Mouse (Mus musculus) embryonic facial prominence, embryonic 12.5 days (tissue): ENCODE results near the gene Armc5. TPM values are rescaled to one million over a fixed set of nuclear protein-coding genes. Genes with fewer than 3 reads are reported as not detected.

ENCODE experiments used
- ATAC-seq: fragments of 200-750 bp; cut with Nextera tagmentation; 2 replicates; pipeline ENCODE4 v1.8.0; 2017; ENCODE audit not compliant: insufficient number of reproducible peaks, insufficient read depth, low FRiP score, low TSS enrichment
- H3K27ac ChIP-seq: fragments of 300-500 bp; sonication (generic); 2 replicates; pipeline ENCODE4 v1.5.1; 2016; ENCODE audit warnings: mild to moderate bottlenecking
- H3K27me3 ChIP-seq: fragments of 300-500 bp; sonication (generic); 2 replicates; pipeline ENCODE4 v1.6.1; 2016; ENCODE audit warnings: mild to moderate bottlenecking, moderate library complexity
- H3K36me3 ChIP-seq: fragments of 300-500 bp; sonication (generic); 2 replicates; pipeline ENCODE4 v1.6.1; 2016; ENCODE audit warnings: mild to moderate bottlenecking
- H3K4me1 ChIP-seq: fragments of 300-500 bp; sonication (generic); 2 replicates; pipeline ENCODE4 v1.6.1; 2016
- H3K4me2 ChIP-seq: fragments of 300-500 bp; sonication (generic); replicated peaks from 2 replicates; pipeline ENCODE4 v1.6.1; 2016; ENCODE audit warnings: mild to moderate bottlenecking, moderate library complexity
- H3K4me3 ChIP-seq: fragments of 300-500 bp; sonication (generic); 2 replicates; pipeline ENCODE4 v1.5.1; 2016; ENCODE audit warnings: mild to moderate bottlenecking
- H3K9ac ChIP-seq: fragments of 300-500 bp; sonication (generic); 2 replicates; pipeline ENCODE4 v1.6.1; 2016; ENCODE audit warnings: mild to moderate bottlenecking, moderate library complexity
- H3K9me3 ChIP-seq: fragments of 300-500 bp; sonication (generic); 2 replicates; pipeline ENCODE4 v1.6.1; 2016; ENCODE audit warnings: mild to moderate bottlenecking, moderate library complexity
- WGBS: fragments of 180-500 bp; shearing (Covaris S2); methylation state at CpG from one replicate; pipeline ENCODE4 v1.1.7; 2016; 5-methylcytosine and 5-hydroxymethylcytosine counted together
- polyA plus RNA-seq: library from polyadenylated mRNA; unstranded; fragments of >200 nt; fragmentation: Nextera tagmentation; extraction: Ambion mirVana; gene quantifications from 2 replicates; pipeline ENCODE4 v1.2.1, GENCODE M21; 2016

Gene Armc5
- polyA plus RNA-seq, 1 experiment from 2014 or later = 18.8 TPM

DNA sequence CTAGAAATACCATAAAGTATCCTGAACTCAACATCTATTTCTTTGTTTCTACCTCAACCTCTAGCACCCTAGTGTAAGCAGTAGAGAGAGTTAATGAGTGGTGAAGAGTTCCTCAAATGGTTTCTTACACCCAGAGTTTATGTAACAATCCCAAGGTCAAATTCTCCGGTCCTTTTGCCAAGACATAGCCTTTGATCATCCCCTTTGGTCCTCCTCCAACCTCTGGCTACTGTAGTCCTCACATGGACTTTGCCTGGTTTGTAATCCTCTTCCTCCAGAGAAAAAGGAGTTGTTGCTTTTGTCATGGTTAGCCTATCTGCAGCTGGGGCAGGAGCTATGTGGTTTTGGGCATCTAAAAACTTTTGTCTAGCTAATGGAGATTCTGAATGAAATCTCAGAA lies 1.7 kb upstream of the Armc5 start:
- 97% methylated on average over 1 of the region's 1 CpGs for WGBS
- H3K4me3 ChIP-seq = no peak overlapping the region
- no peak overlapping the region for H3K9ac ChIP-seq
- no peaks in the 10 kb centered on the region for H3K9me3 ChIP-seq
- no peak overlapping the region for H3K27ac ChIP-seq
- ATAC-seq = no peak
- H3K4me1 ChIP-seq = peaks cover 16% of the 10 kb centered on the region
- H3K36me3 ChIP-seq = peaks cover 8% of the 10 kb centered on the region
- H3K4me2 ChIP-seq = no peak overlapping the region
- H3K27me3 ChIP-seq = no peaks in the 10 kb centered on the region

DNA sequence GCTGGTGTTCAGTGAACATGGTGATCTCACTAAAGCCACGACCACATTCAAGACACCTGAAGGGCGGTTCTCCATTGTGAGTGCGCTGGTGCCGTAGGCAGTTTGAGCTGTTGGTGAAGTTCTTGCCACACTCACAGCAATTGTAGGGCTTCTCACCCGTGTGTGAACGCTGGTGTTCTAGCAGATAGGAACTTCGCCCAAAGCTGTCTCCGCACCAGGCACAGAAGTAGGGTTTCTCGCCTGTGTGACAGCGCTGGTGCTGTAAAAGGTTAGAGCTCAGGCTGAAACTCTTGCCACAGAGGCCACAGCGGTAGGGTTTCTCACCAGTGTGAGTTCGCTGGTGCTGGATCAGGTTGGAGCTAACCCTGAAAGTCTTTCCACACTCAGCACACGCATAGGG lies 716 bp upstream of the Armc5 start:
- Histone ChIP-seq H3K4me1 (peaks cover 16% of the 10 kb centered on the region), H3K4me2 (peak overlapping the region; percentile 73), H3K9ac (peak overlapping the region; percentile 67), H3K27me3 (no peaks in the 10 kb centered on the region), H3K9me3 (no peaks in the 10 kb centered on the region), H3K4me3 (peak overlapping the region; percentile 67; the same call in 1 of the 2 replicates), H3K36me3 (peaks cover 18% of the 10 kb centered on the region), H3K27ac (peak overlapping the region; percentile 96; the same call in 1 of the 2 replicates)
- 92% methylated on average over 13 of the region's 13 CpGs for WGBS
- no peak for ATAC-seq

DNA sequence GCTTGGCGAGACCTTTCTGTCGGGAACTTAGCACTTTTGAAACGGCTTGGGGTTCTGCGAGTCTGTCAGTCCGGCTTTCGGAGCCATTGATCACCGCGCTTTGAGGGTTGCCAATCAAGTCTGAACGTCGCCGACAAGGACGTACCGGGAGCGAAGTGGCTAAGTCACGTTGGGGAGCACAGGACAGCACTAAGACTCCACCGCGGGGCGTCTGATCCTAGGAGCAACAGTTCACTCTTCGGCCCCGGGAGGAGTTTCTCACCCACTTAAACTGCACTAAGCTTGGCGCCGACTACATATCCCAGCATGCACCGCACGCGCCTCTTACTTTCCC lies 418 bp downstream of the Armc5 start:
- H3K9me3 ChIP-seq = no peaks in the 10 kb centered on the region
- peak overlapping the region; percentile 67 for H3K4me3 ChIP-seq
- peak overlapping the region; percentile 67 for H3K9ac ChIP-seq
- H3K27me3 ChIP-seq = no peaks in the 10 kb centered on the region
- peak overlapping the region; percentile 73 for H3K4me2 ChIP-seq
- under 1% methylated on average over 25 of the region's 25 CpGs for WGBS
- ATAC-seq = no peak; the same call in 1 of the 2 replicates
- peaks cover 16% of the 10 kb centered on the region for H3K4me1 ChIP-seq
- peak overlapping the region; percentile 96 for H3K27ac ChIP-seq
- peaks cover 29% of the 10 kb centered on the region for H3K36me3 ChIP-seq

DNA sequence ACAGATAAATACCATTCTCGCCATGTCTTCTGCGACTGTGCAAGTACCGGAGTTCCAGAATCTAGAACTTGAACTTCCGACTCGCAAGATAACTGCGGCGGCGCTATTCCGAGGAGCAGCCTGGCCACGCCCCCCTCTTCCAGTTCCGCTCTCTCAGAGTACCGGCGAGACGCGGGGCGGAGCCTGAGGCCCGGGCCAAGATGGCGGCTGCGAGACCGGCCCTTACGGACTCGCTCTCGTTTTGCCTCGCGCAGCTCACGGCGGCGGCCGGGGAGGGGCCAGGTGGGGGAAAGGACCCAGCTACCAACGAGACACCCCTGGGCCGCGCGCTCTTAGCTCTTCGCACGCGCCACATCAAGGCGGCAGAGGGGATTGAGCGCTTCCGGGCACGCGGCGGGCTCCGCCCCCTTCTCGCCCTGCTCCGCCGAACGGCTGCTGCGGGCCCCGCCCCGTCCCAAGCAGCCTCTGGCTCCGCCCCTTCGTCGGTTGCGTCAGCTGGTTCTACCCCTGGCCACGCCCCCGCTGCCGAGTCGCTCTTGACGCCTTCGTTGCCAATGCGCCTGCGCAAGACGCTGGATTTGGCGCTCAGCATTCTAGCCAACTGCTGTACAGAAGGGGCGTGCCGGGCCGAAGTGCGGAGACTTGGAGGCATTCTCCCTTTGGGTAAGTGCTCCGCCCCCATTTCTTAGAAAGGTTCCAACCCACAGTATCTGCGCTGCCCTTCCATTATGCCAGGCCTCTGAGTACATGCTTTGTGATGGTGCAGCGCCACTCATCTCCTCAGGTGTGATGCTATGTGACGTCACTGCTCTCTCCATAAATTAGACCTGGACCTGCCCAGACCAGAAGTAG lies 1.0 kb downstream of the Armc5 start, which contains the start of gene 9130023H24Rik:
Gene 9130023H24Rik, minus strand, starts transcription at position 105 of the 852 bp plus-strand sequence.
- Histone ChIP-seq H3K27me3 (no peaks in the 10 kb centered on the region), H3K4me3 (peak within 1 kb of the TSS; percentile 67), H3K36me3 (peaks cover 33% of the 10 kb centered on the region), H3K4me2 (peak within 1 kb of the TSS; percentile 73), H3K27ac (peak within 1 kb of the TSS; percentile 96), H3K9ac (peak within 1 kb of the TSS; percentile 67), H3K4me1 (peaks cover 16% of the 10 kb centered on the region), H3K9me3 (no peaks in the 10 kb centered on the region)
- WGBS = under 1% methylated on average over 72 of the region's 72 CpGs
- ATAC-seq = peak; percentile 84

DNA sequence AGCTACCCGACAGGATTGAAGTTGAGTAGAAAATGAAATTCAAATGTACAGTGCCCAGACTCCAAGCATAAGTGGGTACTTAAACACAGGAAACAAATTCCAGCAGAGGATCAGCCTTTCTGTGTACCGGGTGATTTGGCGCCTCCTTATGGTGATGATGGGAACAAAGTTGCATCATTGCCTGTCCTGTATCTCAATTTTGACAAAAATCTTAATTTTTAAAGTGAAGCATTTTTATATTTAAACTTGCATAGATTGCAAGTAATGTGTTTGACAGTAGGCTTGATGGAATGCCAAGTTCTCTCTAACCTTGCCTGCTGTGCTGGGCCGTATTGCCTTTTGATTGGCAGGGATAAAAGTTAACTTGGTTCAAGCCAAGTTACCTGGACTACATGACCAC lies 1.8 kb downstream of the Armc5 start:
- peaks cover 18% of the 10 kb centered on the region for H3K4me1 ChIP-seq
- H3K36me3 ChIP-seq = peaks cover 34% of the 10 kb centered on the region
- no peaks in the 10 kb centered on the region for H3K27me3 ChIP-seq
- no peaks in the 10 kb centered on the region for H3K9me3 ChIP-seq
- peak overlapping the region; percentile 96 for H3K27ac ChIP-seq
- peak overlapping the region; percentile 59 for H3K4me2 ChIP-seq
- peak overlapping the region; percentile 67 for H3K4me3 ChIP-seq
- peak overlapping the region; percentile 34 for H3K9ac ChIP-seq
- WGBS = 25% methylated on average over 4 of the region's 4 CpGs
- no peak for ATAC-seq

DNA sequence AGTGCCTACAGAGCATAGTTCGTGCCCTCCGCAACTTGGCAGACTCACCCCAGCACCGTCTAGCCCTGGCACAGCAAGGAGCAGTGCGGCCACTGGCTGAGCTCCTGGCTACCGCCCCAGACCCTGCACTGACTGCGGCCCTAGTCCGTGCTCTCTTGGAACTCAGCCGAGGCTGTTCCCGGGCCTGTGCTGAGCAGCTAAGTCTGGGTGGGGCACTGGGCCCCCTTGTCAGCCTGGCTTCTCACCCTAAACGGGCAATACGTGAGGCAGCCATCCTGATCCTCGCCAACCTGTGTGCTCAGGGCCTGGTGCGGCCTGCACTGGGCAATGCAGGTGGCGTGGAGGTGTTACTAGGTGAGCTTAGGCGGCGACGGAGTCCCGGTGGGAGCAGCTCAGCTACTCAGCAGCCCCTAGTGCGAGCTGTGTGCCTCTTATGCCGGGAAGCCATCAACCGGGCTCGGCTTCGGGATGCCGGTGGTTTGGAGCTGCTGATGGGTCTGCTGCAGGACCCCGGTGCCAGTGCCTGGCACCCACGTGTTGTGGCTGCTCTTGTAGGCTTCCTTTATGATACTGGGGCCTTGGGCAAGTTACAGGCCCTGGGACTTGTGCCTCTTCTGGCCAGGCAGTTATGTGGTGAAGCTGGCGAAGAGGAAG lies 3.1 kb downstream of the Armc5 start:
- Histone ChIP-seq H3K27ac (no peak overlapping the region), H3K36me3 (peaks cover 45% of the 10 kb centered on the region)

DNA sequence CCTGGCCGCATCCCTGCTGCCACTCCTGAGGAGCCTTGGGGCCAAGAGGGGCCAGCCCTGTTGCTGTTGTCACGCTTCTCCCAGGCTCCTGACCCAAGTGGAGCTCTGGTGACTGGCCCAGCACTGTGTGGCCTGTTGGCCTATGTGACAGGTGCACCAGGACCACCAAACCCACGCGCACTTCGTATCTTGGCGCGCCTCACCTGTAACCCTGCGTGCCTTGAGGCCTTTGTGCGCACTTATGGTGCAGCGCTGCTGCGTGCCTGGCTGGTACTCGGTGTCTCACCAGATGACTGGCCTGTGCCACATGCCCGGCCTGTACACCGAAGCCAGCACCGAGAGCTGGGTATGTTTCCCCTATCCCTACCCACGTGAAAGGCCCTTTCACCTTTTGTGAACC lies 5.2 kb downstream of the Armc5 start:
- Histone ChIP-seq H3K27me3 (no peaks in the 10 kb centered on the region), H3K9ac (no peak overlapping the region), H3K36me3 (peaks cover 48% of the 10 kb centered on the region), H3K27ac (no peak overlapping the region), H3K4me2 (no peak overlapping the region), H3K9me3 (no peaks in the 10 kb centered on the region), H3K4me1 (peaks cover 23% of the 10 kb centered on the region), H3K4me3 (no peak overlapping the region)
- 92% methylated on average over 16 of the region's 16 CpGs for WGBS
- ATAC-seq = no peak

More for the DNA sequence above, 3.1 kb downstream of the Armc5 start:
- H3K4me2 ChIP-seq = no peak overlapping the region
- H3K4me1 ChIP-seq = peaks cover 21% of the 10 kb centered on the region
- no peak for ATAC-seq
- WGBS = 94% methylated on average over 27 of the region's 27 CpGs
- no peak overlapping the region for H3K9ac ChIP-seq
- H3K4me3 ChIP-seq = no peak overlapping the region
- H3K27me3 ChIP-seq = no peaks in the 10 kb centered on the region
- H3K9me3 ChIP-seq = no peaks in the 10 kb centered on the region

DNA sequence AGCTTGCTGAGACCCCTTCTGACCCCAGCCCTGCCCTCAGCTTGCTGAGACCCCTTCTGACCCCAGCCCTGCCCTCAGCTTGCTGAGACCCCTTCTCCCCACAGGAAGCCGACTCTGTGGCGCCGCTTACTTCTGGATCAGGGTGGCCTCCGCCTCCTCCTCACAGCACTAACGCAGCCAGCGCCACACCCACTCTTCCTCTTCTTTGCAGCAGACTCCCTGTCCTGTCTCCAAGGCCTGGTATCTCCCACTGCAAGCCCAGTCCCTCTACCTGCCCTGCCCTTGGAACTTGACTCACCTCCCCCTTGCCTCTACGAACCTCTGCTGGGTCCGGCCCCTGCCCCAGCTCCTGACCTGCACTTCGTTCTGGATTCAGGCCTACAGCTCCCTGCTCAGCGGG lies 6.8 kb downstream of the Armc5 start:
- 43% methylated on average over 10 of the region's 10 CpGs for WGBS
- peaks cover 49% of the 10 kb centered on the region for H3K36me3 ChIP-seq
- H3K4me2 ChIP-seq = no peak overlapping the region
- H3K9me3 ChIP-seq = no peaks in the 10 kb centered on the region
- peaks cover 31% of the 10 kb centered on the region for H3K4me1 ChIP-seq
- H3K4me3 ChIP-seq = no peak overlapping the region
- no peaks in the 10 kb centered on the region for H3K27me3 ChIP-seq
- ATAC-seq = no peak
- H3K27ac ChIP-seq = 0 out of 2 replicates have a peak overlapping the region, but pooled peaks have one; percentile 23
- H3K9ac ChIP-seq = no peak overlapping the region

DNA sequence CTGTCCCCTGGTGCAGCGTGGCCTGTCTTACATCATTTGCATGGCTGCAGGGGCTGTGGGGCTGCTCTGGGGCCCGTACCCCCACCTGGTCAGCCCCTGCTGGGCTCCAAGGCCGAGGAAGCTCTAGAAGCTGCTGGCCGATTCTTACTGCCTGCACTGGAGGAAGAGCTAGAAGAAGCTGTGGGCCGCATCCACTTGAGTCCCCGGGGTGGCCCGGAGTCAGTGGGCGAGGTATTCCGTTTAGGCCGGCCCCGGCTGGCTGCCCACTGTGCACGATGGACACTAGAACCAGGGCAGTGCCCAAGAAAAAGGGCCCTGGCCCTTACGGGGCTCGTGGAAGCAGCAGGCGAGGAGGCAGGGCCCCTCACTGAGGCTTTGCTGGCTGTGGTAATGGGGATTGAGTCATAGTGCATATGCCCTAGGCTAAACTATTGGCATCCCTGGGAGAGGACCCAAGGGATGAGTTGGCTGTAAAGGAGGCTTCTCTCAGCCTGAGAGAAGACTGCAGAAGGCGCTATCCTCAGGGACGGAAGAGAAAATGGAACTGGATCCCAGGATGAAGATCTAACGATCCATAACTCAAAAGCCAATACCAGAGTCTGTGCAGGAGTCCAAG lies 7.4 kb downstream of the Armc5 start:
- no peak overlapping the region for H3K9ac ChIP-seq
- ATAC-seq = no peak
- H3K4me1 ChIP-seq = peaks cover 26% of the 10 kb centered on the region
- peaks cover 54% of the 10 kb centered on the region for H3K36me3 ChIP-seq
- no peak overlapping the region for H3K4me2 ChIP-seq
- H3K27ac ChIP-seq = 0 out of 2 replicates have a peak overlapping the region, but pooled peaks have one; percentile 23
- WGBS = 86% methylated on average over 18 of the region's 18 CpGs
- H3K9me3 ChIP-seq = no peaks in the 10 kb centered on the region
- no peak overlapping the region for H3K4me3 ChIP-seq
- H3K27me3 ChIP-seq = no peaks in the 10 kb centered on the region

DNA sequence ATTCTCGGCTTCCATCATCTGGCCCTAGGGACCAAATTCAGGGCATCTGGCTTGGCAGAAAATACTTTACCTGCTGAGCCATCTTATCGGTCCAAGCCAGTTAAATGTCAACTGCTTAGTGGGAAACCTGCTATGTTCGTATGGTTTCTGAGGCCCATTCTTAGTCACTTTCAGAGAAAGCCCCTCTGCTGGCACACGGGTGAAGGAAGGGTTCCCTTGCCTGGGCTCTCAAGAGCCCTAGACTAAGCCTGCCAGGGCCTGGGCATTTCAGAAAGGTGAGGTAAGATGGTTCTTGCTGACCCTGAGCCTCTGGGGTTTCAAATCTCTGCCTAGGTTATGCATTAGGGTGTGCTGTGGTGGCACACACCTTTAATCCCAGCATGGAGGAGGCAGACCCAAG lies 8.4 kb downstream of the Armc5 start:
- no peak overlapping the region for H3K4me3 ChIP-seq
- H3K4me1 ChIP-seq = peaks cover 24% of the 10 kb centered on the region
- H3K9me3 ChIP-seq = no peaks in the 10 kb centered on the region
- WGBS = 86% methylated on average over 4 of the region's 4 CpGs
- no peak overlapping the region for H3K4me2 ChIP-seq
- H3K36me3 ChIP-seq = peaks cover 53% of the 10 kb centered on the region
- H3K27me3 ChIP-seq = no peaks in the 10 kb centered on the region
- no peak for ATAC-seq
- no peak overlapping the region for H3K27ac ChIP-seq
- H3K9ac ChIP-seq = no peak overlapping the region

DNA sequence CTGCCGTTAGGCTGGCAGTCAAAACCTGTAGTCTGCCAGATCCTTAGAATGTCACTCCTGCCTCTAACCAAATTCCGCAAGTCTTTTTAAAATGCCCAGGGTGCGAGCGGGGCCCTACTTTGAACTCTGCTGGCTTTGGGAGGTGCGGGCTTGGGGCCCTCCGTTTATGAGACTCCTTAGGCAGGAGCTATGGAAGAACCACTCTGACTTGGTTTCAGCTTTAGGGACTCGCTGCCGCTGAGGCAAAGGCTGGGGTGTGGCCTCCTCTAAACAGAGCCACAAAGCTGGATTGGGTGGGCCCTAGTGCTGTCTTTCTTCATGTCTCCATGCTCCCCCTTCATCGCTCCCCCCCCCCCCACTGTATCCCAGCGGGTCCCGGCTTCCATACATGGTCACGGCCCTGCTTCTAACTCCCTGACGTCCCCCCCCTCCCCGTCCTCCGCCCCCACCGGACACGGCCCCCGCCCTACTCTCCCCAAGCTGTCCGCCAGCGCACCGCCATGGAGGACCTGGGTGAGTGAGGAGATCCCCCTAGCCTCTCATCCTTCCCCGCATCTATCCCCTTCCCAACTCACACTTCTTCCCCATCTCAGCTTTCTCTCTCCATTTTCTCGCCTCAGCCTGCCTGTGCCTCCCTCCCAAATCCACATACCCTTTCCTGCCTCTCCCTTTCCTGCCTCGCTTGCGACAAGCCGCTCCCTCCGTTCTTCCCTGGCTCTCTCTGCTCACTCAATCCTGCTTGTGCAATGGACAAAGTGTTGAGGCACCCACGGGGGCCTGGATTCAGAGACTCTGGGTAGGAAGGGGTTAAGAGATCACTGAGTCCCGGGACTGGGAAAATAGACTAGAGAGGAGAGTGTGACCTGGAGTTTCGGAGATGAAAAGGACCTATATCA lies 9.6 kb downstream of the Armc5 start, which contains the start of gene Tgfb1i1:
Gene Tgfb1i1, plus strand, starts transcription at position 317 of the 896 bp plus-strand sequence.
- Histone ChIP-seq H3K27me3 (peaks cover 6% of the 10 kb centered on the region; the same call in 1 of the 2 replicates), H3K9ac (peak within 1 kb of the TSS; percentile 64), H3K9me3 (no peaks in the 10 kb centered on the region), H3K27ac (peak within 1 kb of the TSS; percentile 85), H3K36me3 (peaks cover 41% of the 10 kb centered on the region), H3K4me2 (peak within 1 kb of the TSS; percentile 63), H3K4me1 (peaks cover 24% of the 10 kb centered on the region), H3K4me3 (peak within 1 kb of the TSS; percentile 53)
- ATAC-seq = peak; percentile 59; the same call in 1 of the 2 replicates
- 2% methylated on average over 23 of the region's 30 CpGs for WGBS
